ENCODE assay signal across 23 mouse cellular contexts in genomic region chrX:63594118-63594814, GRCm38 (mm10).
DNase-seq lines count a peak whose midpoint lies in the region; ATAC-seq and TF ChIP-seq lines count a peak whose summit lies in the region.
"Had no signal": no experiment of that assay in that cellular context is flagged by ENCODE, and none has a peak within 500 bp of the region (broad histone marks: within the 10 kb centered on the region; RNA-seq: fewer than 3 reads in every experiment).

No protein-coding gene starts in this region.

- H3K9me3 ChIP-seq in midbrain, embryonic 14.5 days (ENCODE audit: control insufficient read depth, low read length) = no peaks in the 10 kb centered on the region
- no peaks in the 10 kb centered on the region for H3K9me3 ChIP-seq in intestine, postnatal 0 days (ENCODE audit: control insufficient read depth)
- H3K9me3 ChIP-seq: embryonic facial prominence, embryonic 15.5 days; limb, embryonic 12.5 days; liver, embryonic 15.5 days had no signal

- H3K27me3 ChIP-seq in midbrain, embryonic 14.5 days (ENCODE audit: control insufficient read depth, insufficient read depth, low read length) = no peaks in the 10 kb centered on the region
- H3K27me3 ChIP-seq in intestine, postnatal 0 days (replicated peaks; ENCODE audit: control insufficient read depth, insufficient read depth, low read length) = no peaks in the 10 kb centered on the region
- no peaks in the 10 kb centered on the region for H3K27me3 ChIP-seq in thymus, adult 2 months (ENCODE audit: control insufficient read depth, insufficient read depth, low read length)
- H3K27me3 ChIP-seq: CH12.LX; embryonic facial prominence, embryonic 15.5 days; limb, embryonic 12.5 days; liver, embryonic 15.5 days had no signal

- no peaks in the 10 kb centered on the region for H3K4me1 ChIP-seq in midbrain, embryonic 14.5 days (ENCODE audit: control insufficient read depth, insufficient read depth, low read length)
- no peaks in the 10 kb centered on the region for H3K4me1 ChIP-seq in intestine, postnatal 0 days (replicated peaks; ENCODE audit: control insufficient read depth, insufficient read depth, low read length)
- no peaks in the 10 kb centered on the region for H3K4me1 ChIP-seq in thymus, adult 2 months (replicated peaks; ENCODE audit: control insufficient read depth, insufficient read depth, low read length)
- H3K4me1 ChIP-seq: embryonic facial prominence, embryonic 15.5 days; limb, embryonic 12.5 days; liver, embryonic 15.5 days had no signal

- no peak for TF ChIP-seq CTCF in intestine, postnatal 0 days (IDR thresholded peaks at IDR 0.05; ENCODE audit: low read depth)
- TF ChIP-seq CTCF in thymus, adult 2 months (IDR thresholded peaks at IDR 0.05; ENCODE audit: borderline replicate concordance, control insufficient read depth, extremely low read depth, insufficient read depth, low read length, poor library complexity) = no peak

- WGBS in midbrain, embryonic 14.5 days = 27% methylated on average over 2 of the region's 2 CpGs
- WGBS in intestine, postnatal 0 days = 77% methylated on average over 2 of the region's 2 CpGs
- WGBS in thymus, adult 2 months = 84% methylated on average over 2 of the region's 2 CpGs

- H3K36me3 ChIP-seq in midbrain, embryonic 14.5 days (ENCODE audit: control insufficient read depth, insufficient read depth, low read length) = no peaks in the 10 kb centered on the region
- H3K36me3 ChIP-seq in intestine, postnatal 0 days (ENCODE audit: control insufficient read depth, insufficient read depth) = no peaks in the 10 kb centered on the region
- no peaks in the 10 kb centered on the region for H3K36me3 ChIP-seq in thymus, adult 2 months (ENCODE audit: control insufficient read depth, insufficient read depth, low read length)
- H3K36me3 ChIP-seq: embryonic facial prominence, embryonic 15.5 days; limb, embryonic 12.5 days; liver, embryonic 15.5 days had no signal

- ATAC-seq in midbrain, embryonic 14.5 days (ENCODE audit: low FRiP score, low TSS enrichment) = no peak; the same call in 1 of the 2 replicates
- no peak for ATAC-seq in intestine, postnatal 0 days
- ATAC-seq: forebrain, embryonic 14.5 days; intestine, embryonic 16.5 days had no signal

- TF ChIP-seq POLR2A in thymus, adult 2 months (IDR thresholded peaks at IDR 0.05; ENCODE audit: control insufficient read depth, extremely low read depth, insufficient read depth, low read length, poor library complexity) = no peak

- H3K4me2 ChIP-seq in midbrain, embryonic 14.5 days (ENCODE audit: low read length) = no peak overlapping the region
- no peak overlapping the region for H3K4me2 ChIP-seq in intestine, postnatal 0 days (replicated peaks; ENCODE audit: low read depth)
- H3K4me2 ChIP-seq: embryonic facial prominence, embryonic 15.5 days; limb, embryonic 12.5 days; liver, embryonic 15.5 days; lung, embryonic 14.5 days had no signal

- DNase-seq in embryo, embryonic 10.5 days (ENCODE audit: low spot score) = peak; percentile 1
- no peak for DNase-seq in embryo, embryonic 10 days (ENCODE audit: low spot score)
- DNase-seq in Muller cell, postnatal 12 days (ENCODE audit: inconsistent ontology term) = peak; percentile 37
- DNase-seq in mesoderm, embryonic 11.5 days (ENCODE audit: low read depth, low spot score) = peak; percentile 0
- peak; percentile 44 for DNase-seq in midbrain, embryonic 14.5 days
- DNase-seq in thymus, adult 2 months = no peak
- DNase-seq in thymus, postnatal 0 days (ENCODE audit: low spot score) = no peak
- DNase-seq: adrenal gland, postnatal 10 days; cerebellum, adult 11 months; cerebellum, adult 9-10 months; gastrocnemius, postnatal 14 days; heart, postnatal 14 days; kidney, adult 9 months; kidney, postnatal 25 days; lung, embryonic 14.5 days; lung, postnatal 14 days had no signal

- H3K4me3 ChIP-seq in midbrain, embryonic 14.5 days (replicated peaks; ENCODE audit: low read depth, low read length) = no peak overlapping the region
- no peak overlapping the region for H3K4me3 ChIP-seq in intestine, postnatal 0 days (ENCODE audit: low read depth, low read length)
- H3K4me3 ChIP-seq in thymus, adult 2 months (ENCODE audit: control insufficient read depth, insufficient read depth, low read length) = no peak overlapping the region
- H3K4me3 ChIP-seq: embryonic facial prominence, embryonic 15.5 days; limb, embryonic 12.5 days; liver, embryonic 15.5 days had no signal

- H3K9ac ChIP-seq in midbrain, embryonic 14.5 days (replicated peaks; ENCODE audit: low read length) = no peak overlapping the region
- H3K9ac ChIP-seq in intestine, postnatal 0 days (ENCODE audit: low read depth, low read length) = no peak overlapping the region
- H3K9ac ChIP-seq: embryonic facial prominence, embryonic 15.5 days; limb, embryonic 12.5 days; liver, embryonic 15.5 days; lung, embryonic 14.5 days had no signal

- H3K27ac ChIP-seq in midbrain, embryonic 14.5 days (replicated peaks; ENCODE audit: low read depth, low read length) = no peak overlapping the region
- no peak overlapping the region for H3K27ac ChIP-seq in intestine, postnatal 0 days (ENCODE audit: low read depth, low read length)
- H3K27ac ChIP-seq in thymus, adult 2 months (ENCODE audit: control insufficient read depth, insufficient read depth, low read length) = no peak overlapping the region
- H3K27ac ChIP-seq: embryonic facial prominence, embryonic 15.5 days; limb, embryonic 12.5 days; liver, embryonic 15.5 days had no signal

Comparison
In these comparisons a context has a peak if more than half of its experiments do, and no peak if none do; other contexts are left out.
1. DNase-seq: peak in embryo, embryonic 10.5 days (single experiment), Muller cell, postnatal 12 days (single experiment), mesoderm, embryonic 11.5 days (single experiment) and midbrain, embryonic 14.5 days (single experiment); none in embryo, embryonic 10 days (single experiment), thymus, adult 2 months (single experiment) and thymus, postnatal 0 days (single experiment).